Mouse (Mus musculus) midbrain, embryonic 10.5 days (tissue): ENCODE data around the gene Olfr13. TPM values are rescaled to one million over a fixed set of nuclear protein-coding genes. Genes with fewer than 3 reads are reported as not detected.

ENCODE experiments used
- polyA plus RNA-seq: library from polyadenylated mRNA; unstranded; fragments of >200 nt; fragmentation: Nextera tagmentation; extraction: Ambion mirVana; gene quantifications from 2 replicates; pipeline ENCODE4 v1.2.1, GENCODE M21; 2016

Olfr13 gene
- polyA plus RNA-seq, 1 experiment from 2014 or later: not detected

Other genes with a start within 250 kb of the Olfr13 start
- not detected in 2 replicates for gene Olfr444, start 223.1 kb upstream of the Olfr13 start, polyA plus RNA-seq
- gene Olfr441, start 65.8 kb upstream of the Olfr13 start, polyA plus RNA-seq: not detected in 2 replicates
- gene Olfr237-ps1, start 25.6 kb upstream of the Olfr13 start, polyA plus RNA-seq: not detected in 2 replicates
- not detected in 2 replicates for gene Olfr437, start 8.9 kb upstream of the Olfr13 start, polyA plus RNA-seq
- not detected in 2 replicates for gene Olfr435, start 25.0 kb downstream of the Olfr13 start, polyA plus RNA-seq
- not detected in 2 replicates for gene Olfr434, start 40.9 kb downstream of the Olfr13 start, polyA plus RNA-seq
- not detected in 2 replicates for gene Olfr47, start 59.4 kb downstream of the Olfr13 start, polyA plus RNA-seq
- gene Arhgef5, start 93.4 kb downstream of the Olfr13 start, polyA plus RNA-seq: 2.5 and 2.9 TPM in 2 replicates
- not detected in 2 replicates for gene Nobox, start 137.4 kb downstream of the Olfr13 start, polyA plus RNA-seq